Mouse (Mus musculus) ES-CJ7 (cell line): ENCODE measurements around the gene Sertad4.

ENCODE experiments used
- DNase-seq: peaks from one replicate; pipeline ENCODE4 v3.0.0; 2011; ENCODE audit warnings: low read depth, low spot score

The Sertad4 gene

DNA sequence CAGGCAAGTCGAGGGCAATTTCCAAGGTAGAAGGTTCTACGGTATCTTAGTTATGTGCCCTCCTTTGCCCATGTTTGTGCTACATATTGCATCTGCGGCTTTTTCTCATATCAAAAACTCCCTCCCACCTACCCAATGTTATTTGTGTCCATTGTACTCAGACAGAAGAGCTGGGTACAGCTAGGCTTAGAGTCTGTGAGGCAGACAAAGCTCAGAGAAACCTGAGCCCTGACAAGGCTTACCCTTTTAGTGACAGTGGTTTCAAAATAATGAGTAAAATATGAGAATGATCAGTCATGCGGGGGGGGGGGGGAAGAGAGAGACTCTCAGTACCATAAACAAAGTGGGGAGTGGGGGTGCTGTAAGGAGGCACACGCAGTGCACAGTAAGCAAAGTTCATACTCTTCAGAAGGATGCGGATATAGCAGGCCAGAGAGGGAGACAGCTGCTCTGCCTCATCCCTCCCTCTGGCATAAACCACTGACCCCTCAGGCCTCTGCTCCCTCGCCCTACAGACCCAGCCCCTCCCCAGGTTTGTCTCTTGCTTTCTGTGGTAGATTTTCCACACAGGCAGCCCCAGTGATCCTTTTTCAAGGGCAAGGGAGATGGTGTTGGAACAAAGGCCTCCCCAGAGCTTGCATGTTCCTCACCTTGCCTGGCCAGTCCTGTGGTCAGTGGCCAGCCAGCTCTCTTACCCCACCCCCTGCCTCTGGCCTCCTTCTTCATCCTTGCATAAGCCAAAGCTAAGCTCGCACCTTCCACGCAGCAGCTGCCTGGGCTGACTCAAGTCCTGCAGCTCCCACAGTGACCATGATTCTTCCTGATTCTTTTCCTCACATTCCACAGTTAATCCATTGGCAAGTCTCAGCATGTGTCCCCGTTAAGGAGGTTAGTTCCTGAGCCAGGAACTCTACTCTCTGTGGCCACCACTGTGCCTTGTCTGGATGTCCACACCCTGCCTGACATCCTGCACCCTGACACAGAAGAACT is 49.1 kb downstream of the Sertad4 start:
- DNase-seq, result no peak

DNA sequence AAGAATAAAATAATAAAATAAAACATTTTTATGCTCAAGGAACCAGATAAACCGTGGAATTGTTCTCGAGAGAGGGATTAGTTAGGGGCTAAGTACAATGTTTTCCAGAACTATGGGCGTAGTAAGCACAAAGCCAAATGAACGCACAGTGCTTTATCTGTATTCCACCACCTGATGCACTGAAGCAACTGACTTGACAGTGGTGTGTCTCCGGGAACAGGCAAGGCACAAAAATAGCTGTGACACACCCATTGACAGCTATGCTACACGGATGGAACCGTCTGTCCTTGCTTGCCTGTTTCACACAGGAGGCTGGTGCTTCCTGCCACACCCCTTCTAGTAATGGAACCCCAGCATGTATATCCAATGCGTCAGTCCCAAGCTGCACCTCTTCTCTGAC is 55.2 kb downstream of the Sertad4 start:
- no peak for DNase-seq

DNA sequence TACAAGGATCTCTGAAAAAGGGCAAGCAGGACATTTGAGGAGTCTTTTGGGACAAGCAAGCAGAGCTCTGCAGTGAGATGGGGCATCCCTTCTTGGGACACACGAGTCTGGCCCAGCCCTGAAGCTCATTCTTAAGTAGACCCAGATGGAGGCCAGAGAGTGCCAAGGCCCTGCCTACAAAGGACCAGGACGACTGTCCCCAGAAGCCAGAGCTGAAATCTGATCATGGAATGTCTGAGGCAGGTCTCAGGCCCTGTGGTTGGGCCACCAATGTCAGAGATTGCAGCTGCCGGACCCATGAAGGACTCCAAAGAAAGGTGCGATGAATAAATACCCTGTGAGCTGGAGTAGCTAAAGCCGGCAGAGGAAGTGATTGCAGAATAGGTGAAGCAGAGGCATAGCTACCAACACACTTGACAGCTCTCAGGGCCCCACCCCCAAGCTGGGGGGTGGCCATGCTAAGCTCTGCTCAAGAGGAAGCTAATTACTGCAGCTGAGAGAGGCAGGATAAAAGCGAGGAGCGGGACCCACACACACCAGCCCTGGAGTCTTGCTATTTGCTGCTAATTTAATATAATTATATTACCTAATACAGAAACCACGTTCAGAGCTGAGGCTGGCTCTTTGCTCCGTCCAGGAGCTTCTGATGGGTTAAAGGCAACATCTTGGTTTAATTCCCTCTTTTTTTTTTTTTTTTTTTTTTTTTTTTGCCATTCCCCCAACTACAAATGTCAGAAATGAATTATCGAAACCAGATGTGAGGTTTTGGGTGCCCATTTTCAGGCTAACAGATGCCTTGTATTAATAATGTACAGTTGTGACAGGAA is 56.2 kb downstream of the Sertad4 start:
- DNase-seq, result no peak

DNA sequence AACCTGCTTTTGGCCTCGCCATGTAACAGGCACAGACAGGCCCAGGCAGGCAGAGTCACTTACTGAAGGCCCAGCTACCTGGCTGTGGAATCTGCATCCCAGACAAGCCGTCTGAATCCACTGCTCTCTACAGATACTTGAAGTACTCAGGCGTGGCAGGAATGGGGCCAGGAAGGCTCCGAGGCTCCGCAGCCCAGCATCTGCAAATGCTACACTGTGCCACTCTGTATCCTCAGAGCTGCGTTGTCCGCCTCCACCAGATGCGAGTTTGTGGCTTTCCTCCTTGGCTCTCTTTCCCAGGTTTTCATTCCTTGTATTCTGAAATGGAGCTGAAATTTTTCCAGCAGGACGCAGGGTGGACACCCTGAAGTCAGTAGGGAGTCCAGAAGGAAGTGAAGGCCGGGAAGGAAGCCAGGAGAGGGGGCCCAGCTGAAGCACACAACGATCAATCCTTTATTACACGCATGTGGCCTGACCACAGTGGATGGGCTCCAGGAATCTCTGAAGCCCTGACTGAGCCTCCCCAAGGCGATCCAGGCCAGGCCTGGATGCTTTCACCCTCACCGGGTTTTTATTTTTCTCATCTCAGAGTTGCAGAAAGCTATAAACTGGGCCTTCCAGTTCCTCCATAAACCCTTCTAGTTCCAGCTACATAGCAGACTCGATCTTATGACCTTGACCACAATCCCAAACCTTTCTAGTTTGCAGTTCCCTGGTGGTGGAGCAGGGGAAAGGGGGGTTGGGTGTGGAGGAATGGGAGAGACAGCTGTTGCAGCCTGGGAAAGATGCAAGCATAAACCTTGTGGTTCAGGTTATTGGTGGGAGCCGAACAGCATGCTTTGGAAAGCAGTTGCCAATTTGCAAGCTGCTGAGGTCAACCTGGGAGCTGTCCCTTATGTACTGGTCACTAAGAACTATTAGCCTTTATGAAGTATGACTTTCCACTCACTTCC is 57.1 kb downstream of the Sertad4 start:
- DNase-seq, result no peak

DNA sequence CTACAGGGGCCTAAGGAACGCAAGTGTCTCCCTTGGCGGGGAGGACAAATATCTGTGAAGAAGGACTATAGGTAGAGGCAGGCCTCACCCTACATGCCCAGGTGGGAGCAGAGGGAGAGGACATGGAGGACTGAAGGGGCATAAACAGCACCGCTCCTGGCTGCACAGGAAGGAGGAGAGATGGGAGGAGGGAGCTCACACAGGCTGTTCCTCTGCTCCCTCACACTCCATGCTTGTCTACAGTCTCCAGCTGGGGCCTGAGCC is 58.6 kb downstream of the Sertad4 start:
- no peak for DNase-seq

DNA sequence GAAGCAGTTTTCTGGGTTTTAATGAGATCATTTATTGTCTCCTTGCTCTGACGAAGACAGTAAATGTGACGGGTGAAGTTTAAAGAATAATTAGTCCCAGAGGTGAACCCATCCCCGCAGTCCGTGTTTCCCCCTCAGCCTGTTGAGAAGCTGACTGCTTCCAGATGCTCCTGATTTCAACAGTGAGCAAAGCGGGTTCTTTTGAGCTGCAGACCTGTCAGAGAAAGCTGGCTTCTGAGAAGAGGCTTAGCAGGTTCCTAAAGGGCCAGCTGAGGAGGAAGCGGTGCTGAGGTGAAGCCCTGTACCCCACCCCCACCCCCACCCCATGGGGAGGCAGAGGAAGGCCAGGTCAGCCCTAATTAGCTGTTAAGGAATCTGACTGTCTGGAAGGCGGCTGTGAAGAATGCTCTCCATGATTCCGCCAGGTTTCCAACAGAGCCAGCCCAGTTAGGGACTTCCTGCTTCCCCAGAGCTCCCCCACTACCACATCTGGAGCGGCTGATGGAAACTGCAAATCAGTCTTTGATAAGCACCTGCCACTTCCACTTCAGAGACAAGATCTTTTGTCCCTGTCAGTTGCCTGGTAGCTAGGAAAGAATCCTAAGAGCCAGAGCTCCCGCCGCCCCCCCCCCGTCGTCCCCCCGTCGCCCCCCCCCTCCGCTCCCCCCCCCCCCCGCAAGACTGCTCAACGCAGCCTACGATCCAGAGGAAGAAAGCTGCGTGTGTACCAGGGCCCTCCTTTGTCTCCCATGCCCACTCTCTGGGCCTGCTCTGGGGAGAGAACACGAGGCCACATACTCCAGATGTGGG is 59.1 kb downstream of the Sertad4 start:
- DNase-seq, result peak; percentile 51

DNA sequence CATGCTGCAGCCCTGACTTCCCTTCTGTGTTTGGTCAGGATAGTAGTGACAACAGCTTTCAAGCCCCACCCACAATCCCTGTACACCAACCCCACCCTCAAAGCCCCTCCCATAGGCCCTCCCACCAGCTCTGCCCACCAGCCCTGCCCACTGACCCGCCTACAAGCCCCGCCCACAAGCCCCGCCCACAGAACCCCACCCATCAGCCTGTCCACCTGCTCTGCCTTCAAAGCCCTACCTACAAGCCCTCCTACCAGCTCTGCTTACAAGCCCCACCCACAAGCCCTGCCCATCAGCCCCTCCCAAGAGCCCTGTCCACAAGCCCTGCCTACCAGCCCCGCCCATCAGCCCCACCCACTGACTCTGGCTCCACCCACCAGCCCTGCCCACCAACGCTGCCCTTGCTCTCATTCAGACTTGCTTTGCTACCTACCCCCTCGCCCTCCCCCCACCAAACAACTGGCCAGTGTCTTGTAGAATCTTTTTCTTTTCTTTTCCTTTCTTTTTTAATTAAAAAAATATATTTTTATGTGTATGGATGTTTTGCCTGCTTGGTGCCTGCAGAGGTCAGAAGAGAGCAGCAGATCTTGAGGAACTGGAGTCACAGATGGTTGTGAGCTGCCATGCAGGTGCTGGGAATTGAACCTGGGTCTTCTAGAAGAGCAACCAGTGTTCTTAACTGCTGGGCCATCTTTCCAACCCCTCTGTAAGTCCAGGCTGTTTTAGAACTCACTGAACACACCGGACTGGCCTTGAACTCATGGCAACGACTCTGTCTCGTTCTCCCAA is 60.4 kb downstream of the Sertad4 start:
- peak; percentile 90 for DNase-seq
